Mouse (Mus musculus) limb, embryonic 14.5 days (tissue): ENCODE results near the gene Mt4. TPM values are rescaled to one million over a fixed set of nuclear protein-coding genes. Genes with fewer than 3 reads are reported as not detected.

Source experiments
- ATAC-seq: fragments of 200-750 bp; cut with Nextera tagmentation; 2 replicates; pipeline ENCODE4 v1.8.0; 2017; ENCODE audit warnings: low read depth, moderate number of reproducible peaks, moderate TSS enrichment; ENCODE audit not compliant: low FRiP score
- DNase-seq: peaks from one replicate; pipeline ENCODE4 v3.0.0-alpha.2; 2015; ENCODE audit warnings: low spot score
- H3K27ac ChIP-seq: fragments of 300-500 bp; sonication (generic); replicated peaks from 2 replicates; pipeline ENCODE4 v1.5.1; 2014; ENCODE audit warnings: low read depth, mild to moderate bottlenecking, low read length, moderate library complexity, mixed read lengths
- H3K27me3 ChIP-seq: fragments of 300-500 bp; sonication (generic); 2 replicates; pipeline ENCODE4 v1.6.1; 2014; ENCODE audit warnings: low read length, mixed read lengths; ENCODE audit not compliant: control insufficient read depth, insufficient read depth
- H3K36me3 ChIP-seq: fragments of 300-500 bp; sonication (generic); 2 replicates; pipeline ENCODE4 v1.6.1; 2014; ENCODE audit warnings: mild to moderate bottlenecking, low read length, moderate library complexity, mixed read lengths; ENCODE audit not compliant: control insufficient read depth, insufficient read depth
- H3K4me1 ChIP-seq: fragments of 300-500 bp; sonication (generic); 2 replicates; pipeline ENCODE4 v1.6.1; 2014; ENCODE audit warnings: antibody characterized with exemption, low read length, mixed read lengths; ENCODE audit not compliant: control insufficient read depth, insufficient read depth
- H3K4me2 ChIP-seq: fragments of 300-500 bp; sonication (generic); replicated peaks from 2 replicates; pipeline ENCODE4 v1.6.1; 2014; ENCODE audit warnings: low read depth, mild to moderate bottlenecking, low read length, moderate library complexity; ENCODE audit not compliant: severe bottlenecking
- H3K4me3 ChIP-seq: fragments of 300-500 bp; sonication (generic); replicated peaks from 2 replicates; pipeline ENCODE4 v1.5.1; 2014; ENCODE audit warnings: low read length
- H3K9ac ChIP-seq: fragments of 300-500 bp; sonication (generic); 2 replicates; pipeline ENCODE4 v1.6.1; 2014; ENCODE audit warnings: mild to moderate bottlenecking, low read depth, low read length, moderate library complexity; ENCODE audit not compliant: severe bottlenecking
- H3K9me3 ChIP-seq: fragments of 300-500 bp; sonication (generic); 2 replicates; pipeline ENCODE4 v1.6.1; 2016; ENCODE audit warnings: low read length; ENCODE audit not compliant: control insufficient read depth
- POLR2A ChIP-seq: fragments of 200-500 bp; IDR thresholded peaks from 2 replicates; pipeline ENCODE4 v1.8.0; 2012; ENCODE audit warnings: inconsistent platforms, mild to moderate bottlenecking, moderate library complexity, borderline replicate concordance; ENCODE audit not compliant: insufficient read depth, insufficient read length; ENCODE audit errors: extremely low read depth
- WGBS: fragments of 180-500 bp; shearing (Covaris S2); extraction: QIAGEN DNeasy Blood & Tissue Kit; methylation state at CpG from one replicate; pipeline ENCODE4 v1.1.7; 2014; 5-methylcytosine and 5-hydroxymethylcytosine counted together
- polyA plus RNA-seq, 2 experiments: library from polyadenylated mRNA; depleted of rRNA in 1 of 2; stranded (reverse) in 1 of 2; unstranded in 1 of 2; fragments of >200 nt; fragmentation: Nextera tagmentation in 1 of 2; extraction: Ambion mirVana in 1 of 2; gene quantifications; 2 replicates each; pipeline versions ENCODE4 v1.2.1 to v1.2.3; 2012 to 2014

Mt4 gene
- polyA plus RNA-seq, 2 experiments, result not detected

DNA sequence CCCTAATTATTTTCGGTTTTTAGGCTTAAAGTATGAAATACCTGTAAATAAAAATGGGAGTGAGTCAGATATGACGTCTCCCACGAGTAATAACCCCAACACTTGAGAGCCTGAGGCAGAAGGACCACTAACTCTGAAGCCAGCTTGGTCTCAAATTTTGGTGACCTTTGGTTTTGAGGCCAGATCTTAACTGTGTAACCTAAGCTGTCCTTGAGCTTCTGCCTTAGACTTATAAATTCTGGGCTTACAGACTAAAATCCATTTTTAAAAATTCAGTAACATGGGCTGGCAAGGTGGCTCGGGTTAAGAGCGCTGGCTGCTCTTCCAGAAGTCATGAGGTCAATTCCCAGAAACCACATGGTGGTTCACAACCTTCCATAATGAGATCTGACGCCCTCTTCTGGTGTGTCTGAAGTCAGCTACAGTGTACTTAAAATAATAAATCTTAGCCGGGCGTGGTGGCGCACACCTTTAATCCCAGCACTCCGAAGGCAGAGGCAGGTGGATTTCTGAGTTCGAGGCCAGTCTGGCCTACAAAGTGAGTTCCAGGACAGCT lies 36.9 kb downstream of the Mt4 start:
- WGBS, result 49% methylated on average over 11 of the region's 11 CpGs

GRCm38 (mm10) chr8:94174619-94175213 lies 37.7 kb downstream of the Mt4 start:
- no peak for ATAC-seq
- no peak overlapping the region for H3K27ac ChIP-seq
- H3K9me3 ChIP-seq, result no peaks in the 10 kb centered on the region
- H3K4me2 ChIP-seq, result no peak overlapping the region
- no peak for DNase-seq
- WGBS, result 31% methylated on average over 7 of the region's 7 CpGs
- H3K4me3 ChIP-seq, result no peak overlapping the region
- H3K9ac ChIP-seq, result no peak overlapping the region
- peaks cover 90% of the 10 kb centered on the region for H3K27me3 ChIP-seq
- H3K36me3 ChIP-seq, result no peaks in the 10 kb centered on the region
- no peak for TF ChIP-seq POLR2A
- peaks cover 25% of the 10 kb centered on the region for H3K4me1 ChIP-seq

More for the DNA sequence above, 36.9 kb downstream of the Mt4 start:
- H3K4me1 ChIP-seq, result peaks cover 19% of the 10 kb centered on the region
- H3K9me3 ChIP-seq, result no peaks in the 10 kb centered on the region
- peak overlapping the region; percentile 87; the same call in 1 of the 2 replicates for H3K4me2 ChIP-seq
- no peak for DNase-seq
- no peak overlapping the region for H3K27ac ChIP-seq
- no peak for TF ChIP-seq POLR2A
- no peak for ATAC-seq
- no peak overlapping the region for H3K9ac ChIP-seq
- H3K27me3 ChIP-seq, result peaks cover 82% of the 10 kb centered on the region
- no peaks in the 10 kb centered on the region for H3K36me3 ChIP-seq
- H3K4me3 ChIP-seq, result no peak overlapping the region

- Histone ChIP-seq H3K27ac (no peak overlapping the region), H3K27me3 (peaks cover 94% of the 10 kb centered on the region), H3K9ac (no peak overlapping the region), H3K4me3 (no peak overlapping the region), H3K36me3 (no peaks in the 10 kb centered on the region), H3K9me3 (no peaks in the 10 kb centered on the region), H3K4me2 (no peak overlapping the region), H3K4me1 (peaks cover 14% of the 10 kb centered on the region)
- DNase-seq (no peak), ATAC-seq (no peak)
- WGBS, result 58% methylated on average over 7 of the region's 7 CpGs
- no peak for TF ChIP-seq POLR2A
These were observed 40.9 kb downstream of the Mt4 start for GRCm38 (mm10) chr8:94177716-94178390.

- Histone ChIP-seq H3K27me3 (peaks cover 94% of the 10 kb centered on the region), H3K9me3 (no peaks in the 10 kb centered on the region), H3K4me3 (peak within 1 kb of the TSS; percentile 44), H3K27ac (no peak within 1 kb of the TSS), H3K4me1 (peaks cover 16% of the 10 kb centered on the region; the same call in 1 of the 2 replicates), H3K4me2 (peak within 1 kb of the TSS; percentile 56), H3K9ac (peak within 1 kb of the TSS; percentile 40; the same call in 1 of the 2 replicates), H3K36me3 (no peaks in the 10 kb centered on the region)
- 1% methylated on average over 50 of the region's 50 CpGs for WGBS
- TF ChIP-seq POLR2A, result no peak
- ATAC-seq (peak; percentile 76), DNase-seq (peak; percentile 79)
These were observed 42.1 kb downstream of the Mt4 start, which contains the start of gene Mt1 for GRCm38 (mm10) chr8:94178857-94179712. Gene Mt1, plus strand, starts transcription at chr8:94179082.
